Mouse (Mus musculus) lung, embryonic 14.5 days (tissue): Measurements from ENCODE around the gene Gabbr2. TPM values are rescaled to one million over a fixed set of nuclear protein-coding genes. Genes with fewer than 3 reads are reported as not detected.

ENCODE experiments used
- ATAC-seq: fragments of 200-750 bp; cut with Nextera tagmentation; 2 replicates; pipeline ENCODE4 v1.8.0; 2017; ENCODE audit warnings: mild to moderate bottlenecking, moderate TSS enrichment, moderate library complexity; ENCODE audit not compliant: insufficient read depth
- DNase-seq: peaks from one replicate; pipeline ENCODE4 v3.0.0-alpha.2; 2015
- H3K27ac ChIP-seq: fragments of 300-500 bp; sonication (generic); 2 replicates; pipeline ENCODE4 v1.5.1; 2014; ENCODE audit warnings: low read depth, mild to moderate bottlenecking, moderate library complexity
- H3K27me3 ChIP-seq: fragments of 300-500 bp; sonication (generic); 2 replicates; pipeline ENCODE4 v1.6.1; 2014; ENCODE audit warnings: low read length, control low read depth; ENCODE audit not compliant: insufficient read depth
- H3K36me3 ChIP-seq: fragments of 300-500 bp; sonication (generic); 2 replicates; pipeline ENCODE4 v1.6.1; 2014; ENCODE audit warnings: control low read depth; ENCODE audit not compliant: insufficient read depth
- H3K4me1 ChIP-seq: fragments of 300-500 bp; sonication (generic); 2 replicates; pipeline ENCODE4 v1.6.1; 2014; ENCODE audit warnings: antibody characterized with exemption, control low read depth; ENCODE audit not compliant: insufficient read depth
- H3K4me2 ChIP-seq: fragments of 300-500 bp; sonication (generic); 2 replicates; pipeline ENCODE4 v1.6.1; 2014; ENCODE audit warnings: mild to moderate bottlenecking
- H3K4me3 ChIP-seq: fragments of 300-500 bp; sonication (generic); 2 replicates; pipeline ENCODE4 v1.5.1; 2014; ENCODE audit warnings: low read depth, low read length
- H3K9ac ChIP-seq: fragments of 300-500 bp; sonication (generic); 2 replicates; pipeline ENCODE4 v1.6.1; 2014
- H3K9me3 ChIP-seq: fragments of 300-500 bp; sonication (generic); 2 replicates; pipeline ENCODE4 v1.6.1; 2016; ENCODE audit warnings: low read depth, low read length, control low read depth
- CTCF ChIP-seq: IDR thresholded peaks from 2 replicates; pipeline ENCODE4 v1.5.1; 2016; ENCODE audit warnings: antibody characterized with exemption, low read depth
- WGBS: fragments of 180-500 bp; shearing (Covaris S2); extraction: QIAGEN DNeasy Blood & Tissue Kit; methylation state at CpG from one replicate; pipeline ENCODE4 v1.1.7; 2014; 5-methylcytosine and 5-hydroxymethylcytosine counted together
- polyA plus RNA-seq: library from polyadenylated mRNA; unstranded; fragments of >200 nt; fragmentation: Nextera tagmentation; extraction: Ambion mirVana; gene quantifications from 2 replicates; pipeline ENCODE4 v1.2.1, GENCODE M21; 2014

The Gabbr2 gene
- polyA plus RNA-seq, 1 experiment from 2014 or later, result not detected

- no peaks in the 10 kb centered on the region for H3K4me1 ChIP-seq
Observed at GRCm38 (mm10) chr4:46749015-46749414, 242.7 kb downstream of the Gabbr2 start.

GRCm38 (mm10) chr4:46747007-46747746 lies 244.5 kb downstream of the Gabbr2 start:
- DNase-seq, result no peak

More at GRCm38 (mm10) chr4:46749015-46749414, 242.7 kb downstream of the Gabbr2 start:
- DNase-seq (no peak), ATAC-seq (no peak)
- H3K4me3 ChIP-seq, result no peak overlapping the region
- no peaks in the 10 kb centered on the region for H3K36me3 ChIP-seq
- H3K4me2 ChIP-seq, result no peak overlapping the region
- TF ChIP-seq CTCF, result no peak
- no peak overlapping the region for H3K9ac ChIP-seq
- 74% methylated on average over 8 of the region's 8 CpGs for WGBS
- H3K27ac ChIP-seq, result no peak overlapping the region
- H3K9me3 ChIP-seq, result no peaks in the 10 kb centered on the region
- no peaks in the 10 kb centered on the region for H3K27me3 ChIP-seq

GRCm38 (mm10) chr4:46745536-46745935 lies 246.1 kb downstream of the Gabbr2 start:
- Histone ChIP-seq H3K36me3 (no peaks in the 10 kb centered on the region), H3K27me3 (no peaks in the 10 kb centered on the region), H3K4me1 (no peaks in the 10 kb centered on the region), H3K27ac (no peak overlapping the region), H3K4me2 (no peak overlapping the region), H3K4me3 (no peak overlapping the region), H3K9me3 (no peaks in the 10 kb centered on the region), H3K9ac (no peak overlapping the region)
- WGBS, result 82% methylated on average over 8 of the region's 8 CpGs
- ATAC-seq (no peak), DNase-seq (no peak)
- TF ChIP-seq CTCF, result no peak

More at GRCm38 (mm10) chr4:46747007-46747746, 244.5 kb downstream of the Gabbr2 start:
- H3K27ac ChIP-seq, result no peak overlapping the region
- H3K4me2 ChIP-seq, result no peak overlapping the region
- no peaks in the 10 kb centered on the region for H3K9me3 ChIP-seq
- H3K4me1 ChIP-seq, result no peaks in the 10 kb centered on the region
- ATAC-seq, result no peak
- no peak overlapping the region for H3K9ac ChIP-seq
- H3K27me3 ChIP-seq, result no peaks in the 10 kb centered on the region
- H3K4me3 ChIP-seq, result no peak overlapping the region
- H3K36me3 ChIP-seq, result no peaks in the 10 kb centered on the region
- no peak for TF ChIP-seq CTCF
- WGBS, result 46% methylated on average over 14 of the region's 14 CpGs

GRCm38 (mm10) chr4:46744583-46745155 lies 247.0 kb downstream of the Gabbr2 start:
- WGBS, result 69% methylated on average over 7 of the region's 7 CpGs
- DNase-seq (no peak), ATAC-seq (no peak)
- no peak overlapping the region for H3K27ac ChIP-seq
- no peak overlapping the region for H3K9ac ChIP-seq
- no peaks in the 10 kb centered on the region for H3K9me3 ChIP-seq
- H3K27me3 ChIP-seq, result no peaks in the 10 kb centered on the region
- no peaks in the 10 kb centered on the region for H3K4me1 ChIP-seq
- no peak overlapping the region for H3K4me3 ChIP-seq
- no peak overlapping the region for H3K4me2 ChIP-seq
- H3K36me3 ChIP-seq, result no peaks in the 10 kb centered on the region
- TF ChIP-seq CTCF, result no peak

GRCm38 (mm10) chr4:46742601-46743000 lies 249.1 kb downstream of the Gabbr2 start:
- no peaks in the 10 kb centered on the region for H3K4me1 ChIP-seq
- H3K27me3 ChIP-seq, result no peaks in the 10 kb centered on the region
- no peak overlapping the region for H3K9ac ChIP-seq
- no peaks in the 10 kb centered on the region for H3K36me3 ChIP-seq
- no peak for ATAC-seq
- no peak for TF ChIP-seq CTCF
- no peaks in the 10 kb centered on the region for H3K9me3 ChIP-seq
- DNase-seq, result no peak
- H3K27ac ChIP-seq, result no peak overlapping the region
- H3K4me3 ChIP-seq, result no peak overlapping the region
- 33% methylated on average over 2 of the region's 2 CpGs for WGBS
- H3K4me2 ChIP-seq, result no peak overlapping the region

- Histone ChIP-seq H3K4me2 (no peak overlapping the region), H3K9me3 (no peaks in the 10 kb centered on the region), H3K27ac (no peak overlapping the region), H3K27me3 (no peaks in the 10 kb centered on the region), H3K4me3 (no peak overlapping the region), H3K36me3 (no peaks in the 10 kb centered on the region), H3K9ac (no peak overlapping the region), H3K4me1 (no peaks in the 10 kb centered on the region)
- 35% methylated on average over 9 of the region's 9 CpGs for WGBS
- TF ChIP-seq CTCF, result no peak
- ATAC-seq (no peak), DNase-seq (no peak)
Observed at GRCm38 (mm10) chr4:46736910-46737511, 254.7 kb downstream of the Gabbr2 start.

- H3K4me3 ChIP-seq, result no peak overlapping the region
- no peaks in the 10 kb centered on the region for H3K36me3 ChIP-seq
- no peak overlapping the region for H3K27ac ChIP-seq
- ATAC-seq (no peak), DNase-seq (peak; percentile 35)
- TF ChIP-seq CTCF, result 0 out of 2 replicates have a peak, but pooled peaks have one; percentile 10
- no peaks in the 10 kb centered on the region for H3K9me3 ChIP-seq
- H3K9ac ChIP-seq, result no peak overlapping the region
- H3K4me2 ChIP-seq, result no peak overlapping the region
- WGBS, result 36% methylated on average over 5 of the region's 5 CpGs
- H3K27me3 ChIP-seq, result no peaks in the 10 kb centered on the region
- no peaks in the 10 kb centered on the region for H3K4me1 ChIP-seq
Observed at GRCm38 (mm10) chr4:46734906-46735305, 256.8 kb downstream of the Gabbr2 start.
